Mouse (Mus musculus): ENCODE measurements around the gene Mid1.

Mid1 gene

GRCm38 (mm10) chrX:169811783-169812182, 126.8 kb downstream of the Mid1 start:
- in situ Hi-C loops (cut with MboI; ENCODE audit: low sequenced_read_pairs), result no loop called here

- in situ Hi-C loops (cut with MboI; ENCODE audit: low sequenced_read_pairs), result no loop called here
Observed at GRCm38 (mm10) chrX:169813673-169814072, 128.7 kb downstream of the Mid1 start.

DNA sequence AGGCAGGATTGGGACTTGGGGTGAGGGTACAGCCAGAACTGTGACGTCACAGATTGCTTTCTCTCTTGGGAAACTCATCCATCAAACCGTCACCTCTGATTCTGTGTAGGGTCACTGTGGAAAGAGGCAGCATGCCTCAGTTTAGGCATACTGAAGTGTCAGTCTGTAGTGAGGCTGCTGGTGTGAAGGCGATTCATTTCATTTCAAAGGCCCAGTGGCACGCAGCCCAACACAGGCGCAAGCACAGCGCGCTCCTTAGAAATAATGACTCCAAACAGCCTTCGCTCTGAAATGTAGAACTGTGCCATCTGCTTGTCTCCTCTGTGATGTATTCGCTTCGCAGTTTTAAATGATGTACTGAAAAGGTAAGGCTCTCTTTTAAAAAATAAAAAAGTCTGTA, 141.9 kb downstream of the Mid1 start:
- in situ Hi-C loops (cut with MboI; ENCODE audit: low sequenced_read_pairs), result no loop called here

DNA sequence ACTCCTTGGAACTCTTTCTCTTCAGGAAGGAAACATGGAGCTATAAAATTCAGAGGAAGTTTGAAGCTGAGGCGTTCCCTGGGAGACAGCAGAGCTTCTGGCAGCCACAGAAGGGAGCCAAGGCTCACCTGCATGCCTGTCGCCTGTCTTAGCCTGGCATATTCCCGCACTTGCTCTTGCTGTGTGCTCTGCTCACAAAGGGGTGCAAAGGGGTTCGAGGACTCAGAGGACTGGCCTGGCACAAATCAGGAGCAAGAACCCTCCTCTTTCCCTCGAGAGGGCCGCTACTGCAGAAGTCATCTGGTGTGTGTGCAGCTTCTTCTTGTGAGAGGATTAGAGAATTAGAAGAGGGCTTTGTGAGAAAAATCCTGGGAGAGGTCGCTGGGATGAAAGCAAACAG, 142.7 kb downstream of the Mid1 start:
- in situ Hi-C loops (cut with MboI; ENCODE audit: low sequenced_read_pairs), result no loop called here

DNA sequence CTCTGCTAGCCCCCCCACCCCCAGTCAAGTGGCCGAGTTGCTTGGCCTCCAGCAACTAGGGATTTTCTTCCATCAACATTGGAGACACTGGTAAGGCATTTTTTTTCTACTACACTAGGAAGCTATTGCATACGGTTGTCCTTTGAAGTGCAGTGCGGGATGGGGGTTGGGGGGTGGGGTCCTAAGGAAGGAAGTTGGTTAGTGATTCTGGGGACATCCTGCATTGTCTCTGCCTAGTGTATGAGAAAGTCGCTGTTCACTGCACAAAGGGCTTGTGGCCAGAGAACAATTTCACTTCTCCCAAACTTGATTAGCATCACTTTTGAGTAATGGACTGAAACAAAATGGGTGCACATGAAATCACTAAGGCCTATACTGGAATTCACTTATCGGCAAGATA, 143.1 kb downstream of the Mid1 start:
- in situ Hi-C loops (cut with MboI; ENCODE audit: low sequenced_read_pairs), result no loop called here

GRCm38 (mm10) chrX:169830052-169830451, 145.1 kb downstream of the Mid1 start:
- in situ Hi-C loops (cut with MboI; ENCODE audit: low sequenced_read_pairs), result no loop called here

- in situ Hi-C loops (cut with MboI; ENCODE audit: low sequenced_read_pairs), result no loop called here
Observed at GRCm38 (mm10) chrX:169837947-169838649, 153.1 kb downstream of the Mid1 start.

DNA sequence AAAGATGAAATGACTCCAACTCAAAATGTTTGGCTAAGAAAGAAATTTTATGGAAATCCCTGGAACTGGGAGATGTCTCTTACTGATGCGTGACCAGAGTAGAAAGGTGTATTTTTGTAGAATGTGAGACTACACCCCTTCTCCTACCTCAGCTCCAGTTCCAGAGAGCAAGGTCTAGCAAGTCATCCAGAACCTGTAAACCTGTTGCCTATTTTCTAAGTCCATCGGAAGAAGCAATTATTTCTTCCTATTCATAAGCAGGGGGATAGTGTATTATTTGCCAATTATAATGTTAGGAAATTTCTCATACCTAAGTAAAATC, 153.6 kb downstream of the Mid1 start:
- in situ Hi-C loops (cut with MboI; ENCODE audit: low sequenced_read_pairs), result no loop called here

DNA sequence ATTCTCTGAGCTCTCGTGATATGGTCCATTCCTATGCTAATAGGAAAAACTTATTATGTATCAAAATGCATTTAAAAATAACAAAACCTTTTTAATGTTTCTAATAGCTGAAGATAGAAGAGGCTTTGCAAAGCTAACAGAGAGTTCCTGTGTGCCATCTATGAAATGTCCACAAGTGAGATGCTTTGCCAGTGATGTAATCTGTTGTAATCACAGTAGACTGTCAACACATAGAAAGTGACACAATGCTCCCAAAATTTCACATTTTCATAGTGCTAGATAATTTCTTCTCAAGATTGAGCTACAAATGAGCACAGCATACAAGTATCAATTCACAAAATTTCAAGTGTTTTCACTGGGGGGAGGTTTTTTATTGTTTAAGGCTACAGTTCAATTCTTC, 158.3 kb downstream of the Mid1 start:
- in situ Hi-C loops (cut with MboI; ENCODE audit: low sequenced_read_pairs), result no loop called here

DNA sequence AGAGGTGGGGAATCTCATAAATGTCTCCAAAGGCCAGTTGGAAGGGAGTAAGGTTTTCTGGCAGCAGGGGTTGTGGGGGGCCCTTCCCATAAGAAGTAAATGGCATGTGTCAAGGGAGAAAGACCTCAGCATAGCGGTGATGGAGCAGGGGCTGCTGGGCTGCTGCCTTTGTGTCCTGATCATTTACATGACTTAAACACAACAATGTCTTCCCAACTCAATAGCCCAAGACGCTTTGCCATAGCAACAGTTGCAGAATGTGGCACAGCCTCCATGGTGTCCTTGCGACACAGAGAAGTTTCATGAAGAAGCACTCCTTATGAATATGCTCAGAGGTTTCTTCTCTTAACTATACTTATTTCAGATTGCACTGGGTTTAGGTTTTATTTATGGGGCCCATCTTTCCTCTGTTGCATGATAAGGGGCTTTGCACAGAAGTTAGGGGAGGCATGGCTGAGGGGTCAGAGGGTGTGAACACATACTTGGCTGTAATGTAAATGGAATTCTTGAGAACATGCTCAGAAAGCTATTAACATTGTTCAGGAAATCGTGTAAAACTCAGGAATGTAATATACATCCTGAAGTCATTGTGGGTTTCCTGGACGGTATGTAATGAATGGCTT, 159.3 kb downstream of the Mid1 start:
- in situ Hi-C loops (cut with MboI; ENCODE audit: low sequenced_read_pairs), result no loop called here

DNA sequence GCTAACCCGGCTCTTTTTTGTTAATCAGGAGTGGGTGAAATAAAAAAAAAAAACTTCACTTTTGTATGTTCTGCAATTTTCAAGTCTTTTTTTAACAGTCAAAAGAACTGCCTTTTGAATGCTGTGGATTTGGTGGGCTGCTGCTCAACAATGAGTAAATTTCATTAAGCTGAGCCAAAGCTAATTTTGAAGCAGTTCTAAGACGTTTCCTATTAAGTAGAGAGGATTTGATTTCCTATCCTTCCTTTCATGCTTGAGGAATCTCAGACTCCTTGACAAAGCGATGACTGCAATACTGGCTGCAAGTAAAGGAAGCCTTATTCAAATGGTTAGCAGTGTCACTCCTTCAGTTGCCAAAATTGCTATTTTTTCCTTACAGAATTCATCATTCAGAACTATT, 161.2 kb downstream of the Mid1 start:
- in situ Hi-C loops (cut with MboI; ENCODE audit: low sequenced_read_pairs), result no loop called here

GRCm38 (mm10) chrX:169861194-169861720, 176.3 kb downstream of the Mid1 start:
- in situ Hi-C loops (cut with MboI; ENCODE audit: low sequenced_read_pairs), result no loop called here

DNA sequence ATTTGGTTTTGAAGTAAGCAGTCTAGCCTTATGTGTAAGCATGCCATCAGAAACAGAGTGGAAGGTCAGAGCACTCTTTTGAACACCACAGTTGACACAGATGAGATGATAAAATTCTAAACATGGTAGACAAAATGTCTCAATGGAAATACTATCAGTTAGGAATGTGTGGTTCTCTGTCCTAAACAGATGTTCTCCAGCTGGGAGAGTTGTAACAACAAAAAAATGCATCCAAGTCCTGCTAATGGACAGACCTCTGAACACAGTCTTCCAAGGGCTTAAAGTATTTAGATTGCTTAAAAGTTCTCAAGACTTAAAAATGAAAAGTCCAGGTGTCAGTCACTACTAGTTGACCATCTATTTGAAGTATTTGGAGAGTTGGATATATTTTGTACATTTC, 177.4 kb downstream of the Mid1 start:
- in situ Hi-C loops (cut with MboI; ENCODE audit: low sequenced_read_pairs), result no loop called here

- in situ Hi-C loops (cut with MboI; ENCODE audit: low sequenced_read_pairs), result no loop called here
Observed at GRCm38 (mm10) chrX:169862848-169863247, 177.8 kb downstream of the Mid1 start.

DNA sequence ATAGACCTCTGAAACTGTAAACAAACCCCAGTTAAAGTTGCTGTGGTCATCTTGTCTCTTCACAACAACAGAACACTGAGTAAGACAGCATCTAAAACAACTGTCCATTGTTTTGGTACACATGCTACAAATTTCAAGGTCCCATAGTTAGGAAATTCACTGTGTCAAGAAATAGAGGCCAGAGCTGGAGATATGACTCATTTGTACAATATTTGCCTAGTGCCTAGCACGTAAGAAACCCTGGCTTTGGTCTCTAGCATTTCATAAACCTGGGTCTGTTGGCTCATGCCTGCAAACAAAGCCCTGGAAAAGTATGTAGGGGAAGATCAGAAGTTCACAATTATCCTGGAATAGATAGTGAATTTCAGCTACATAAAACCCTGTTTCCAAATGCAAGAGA, 178.8 kb downstream of the Mid1 start:
- in situ Hi-C loops (cut with MboI; ENCODE audit: low sequenced_read_pairs), result no loop called here

DNA sequence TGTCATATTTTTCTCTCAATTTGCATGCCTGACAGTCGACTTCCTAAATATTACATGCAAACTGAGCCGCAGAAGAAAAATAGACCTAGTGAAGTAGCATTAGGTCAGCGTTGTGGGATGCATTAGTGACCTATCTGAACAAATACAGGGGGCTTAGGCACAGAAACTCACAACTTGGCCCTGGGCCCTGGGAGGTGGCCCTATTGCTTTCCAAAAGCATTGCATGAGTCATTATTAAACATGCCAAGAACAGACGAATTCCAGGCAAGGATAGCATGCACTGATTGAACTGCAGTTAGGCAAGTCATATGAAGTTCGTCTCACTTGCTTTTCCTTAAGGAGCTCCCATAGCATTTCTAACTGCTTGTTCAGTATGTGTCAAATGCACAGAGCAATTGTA, 183.2 kb downstream of the Mid1 start:
- in situ Hi-C loops (cut with MboI; ENCODE audit: low sequenced_read_pairs), result no loop called here

DNA sequence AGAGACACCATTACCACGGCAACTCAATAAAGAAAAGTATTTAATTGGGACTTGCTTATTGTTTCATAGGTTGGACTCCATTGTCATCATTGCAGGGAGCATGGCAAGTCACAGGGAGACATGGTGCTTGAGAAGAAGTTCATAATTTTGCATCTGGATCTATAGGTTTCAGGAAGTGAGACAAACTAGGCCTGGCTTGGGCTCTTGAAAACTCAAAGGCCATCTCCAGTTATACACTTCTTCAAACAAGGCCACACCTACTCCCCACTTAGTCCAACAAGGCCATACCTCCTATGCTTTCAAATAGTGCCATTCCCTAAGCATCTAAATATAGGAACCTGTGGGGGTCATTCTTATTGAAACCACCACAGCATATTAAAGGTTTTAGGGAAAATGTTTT, 189.5 kb downstream of the Mid1 start:
- in situ Hi-C loops (cut with MboI; ENCODE audit: low sequenced_read_pairs), result no loop called here

GRCm38 (mm10) chrX:169879481-169880362, 194.7 kb downstream of the Mid1 start:
- in situ Hi-C loops (cut with MboI; ENCODE audit: low sequenced_read_pairs), result no loop called here

- in situ Hi-C loops (cut with MboI; ENCODE audit: low sequenced_read_pairs), result no loop called here
Observed at GRCm38 (mm10) chrX:169880363-169880711, 195.3 kb downstream of the Mid1 start.

GRCm38 (mm10) chrX:169880826-169881225, 195.8 kb downstream of the Mid1 start:
- in situ Hi-C loops (cut with MboI; ENCODE audit: low sequenced_read_pairs), result no loop called here

DNA sequence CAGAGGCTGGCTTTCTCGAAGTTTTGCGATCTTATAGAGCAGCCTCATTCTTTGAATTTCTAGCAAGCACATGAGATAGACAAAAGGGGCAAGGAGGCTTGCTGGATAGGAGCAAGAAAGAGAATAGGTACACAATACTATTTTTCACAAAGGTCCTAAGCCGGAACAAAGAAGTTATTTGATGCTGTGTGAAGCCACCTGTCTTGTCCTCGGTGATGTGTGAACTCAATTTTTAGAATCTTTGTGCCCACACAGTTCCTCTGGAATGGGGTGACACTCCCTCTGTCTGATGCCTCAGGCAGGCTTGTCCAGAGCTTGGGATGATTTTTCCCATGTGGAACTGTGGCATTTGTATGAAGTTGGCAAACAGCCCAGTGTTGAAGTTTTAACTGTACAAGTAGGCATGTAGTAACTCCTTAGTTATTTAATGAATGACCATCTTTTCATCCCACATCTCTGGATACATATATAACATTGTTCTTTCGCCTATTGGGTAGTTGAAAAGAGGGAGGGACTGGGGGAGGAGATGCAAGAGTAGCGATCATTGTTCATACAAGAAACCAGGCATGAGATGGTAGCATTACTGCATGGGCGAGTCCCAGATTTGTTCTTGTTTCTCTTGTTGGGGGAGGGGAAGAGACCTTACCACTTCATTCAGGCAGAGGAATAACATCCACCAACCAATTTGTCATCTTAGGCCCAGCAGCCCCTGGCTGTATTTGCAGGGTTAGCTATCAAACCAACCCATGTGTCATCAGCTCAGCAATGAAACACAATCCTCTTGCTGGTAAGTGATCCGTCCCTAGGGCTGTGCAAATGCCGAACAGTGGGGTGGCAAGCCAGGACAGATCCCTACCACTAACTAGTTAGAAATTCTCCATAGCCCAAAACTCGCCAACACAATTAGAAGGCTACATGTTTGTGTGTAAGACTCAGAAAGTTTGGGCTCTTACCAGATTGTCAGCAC, 196.5 kb downstream of the Mid1 start:
- in situ Hi-C loops (cut with MboI; ENCODE audit: low sequenced_read_pairs), result no loop called here
